Mouse (Mus musculus) splenic B cell, adult 2 months (primary cell): ENCODE measurements at regions not wholly inside any gene's neighbourhood (a gene's known extent, or its start where the extent isn't known, plus 50 kb on each side); places are given as distances from the start of the nearest gene placed in this dataset.

Experiments used
- DNase-seq: peaks from one replicate; pipeline ENCODE4 v3.0.0-alpha.2; 2011; ENCODE audit warnings: low read depth, low spot score
- H3K27me3 ChIP-seq: 2 replicates; pipeline ENCODE4 v1.6.1; 2012; ENCODE audit warnings: mild to moderate bottlenecking, low read length, moderate library complexity, mixed read lengths; ENCODE audit not compliant: control insufficient read depth, poor library complexity, insufficient read depth, severe bottlenecking
- H3K36me3 ChIP-seq: 2 replicates; pipeline ENCODE4 v1.6.1; 2012; ENCODE audit warnings: mild to moderate bottlenecking, low read length, moderate library complexity, mixed read lengths; ENCODE audit not compliant: control insufficient read depth, poor library complexity, insufficient read depth, severe bottlenecking

DNA sequence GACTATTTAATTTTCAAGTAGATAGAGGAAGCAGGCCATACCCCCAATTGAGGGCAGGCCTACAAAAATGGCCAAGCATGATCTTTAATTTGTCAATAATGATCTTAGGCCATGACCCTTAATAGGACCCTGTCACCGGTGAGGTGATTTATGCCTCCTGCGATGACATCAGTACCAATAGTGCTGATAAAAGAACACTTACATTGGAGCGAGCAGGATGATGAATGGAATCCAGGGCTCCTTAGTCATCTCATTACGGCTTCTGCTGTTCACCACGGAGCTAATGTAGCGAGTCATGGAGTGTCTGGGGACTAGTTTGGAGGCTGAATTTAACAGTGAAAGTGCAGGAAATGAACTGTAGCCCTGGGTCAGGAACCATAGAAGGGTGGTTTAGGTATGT lies 308.6 kb downstream of the En1 start:
- Histone ChIP-seq H3K27me3 (no peaks in the 10 kb centered on the region), H3K36me3 (no peaks in the 10 kb centered on the region)
- no peak for DNase-seq

DNA sequence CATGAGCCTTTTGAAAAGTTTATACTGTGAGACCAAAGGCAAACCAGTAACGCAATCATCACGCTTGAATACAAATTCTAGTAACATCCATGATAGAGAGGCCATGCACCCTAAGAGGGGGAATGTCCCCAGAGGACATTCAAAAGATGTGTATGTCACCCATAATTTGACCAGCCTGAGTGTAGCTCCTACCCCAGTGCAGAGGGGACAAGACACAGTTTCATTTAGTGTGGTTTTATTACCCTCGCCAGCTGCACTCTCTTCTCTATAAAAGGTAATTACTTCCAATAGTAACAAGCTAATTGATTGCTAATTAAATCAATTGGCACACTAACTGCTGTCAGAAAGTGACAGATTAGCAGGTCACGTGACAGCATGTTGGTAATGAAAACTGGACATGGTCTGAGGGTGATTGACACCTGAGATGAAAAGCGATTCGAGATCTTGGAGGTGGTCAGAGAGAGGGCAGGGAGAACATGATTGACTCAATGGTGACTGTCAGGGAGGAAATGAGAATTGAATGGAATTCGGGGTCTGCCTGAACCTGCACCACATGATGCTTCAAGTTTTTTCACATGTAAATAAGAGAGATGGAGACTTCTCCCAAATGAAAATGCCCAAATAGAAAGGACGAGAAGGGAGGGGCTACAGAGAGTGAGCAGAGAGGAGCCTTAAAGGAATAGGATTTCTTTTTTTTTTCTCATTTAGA lies 309.9 kb downstream of the En1 start:
- Histone ChIP-seq H3K36me3 (no peaks in the 10 kb centered on the region), H3K27me3 (no peaks in the 10 kb centered on the region)
- no peak for DNase-seq

DNA sequence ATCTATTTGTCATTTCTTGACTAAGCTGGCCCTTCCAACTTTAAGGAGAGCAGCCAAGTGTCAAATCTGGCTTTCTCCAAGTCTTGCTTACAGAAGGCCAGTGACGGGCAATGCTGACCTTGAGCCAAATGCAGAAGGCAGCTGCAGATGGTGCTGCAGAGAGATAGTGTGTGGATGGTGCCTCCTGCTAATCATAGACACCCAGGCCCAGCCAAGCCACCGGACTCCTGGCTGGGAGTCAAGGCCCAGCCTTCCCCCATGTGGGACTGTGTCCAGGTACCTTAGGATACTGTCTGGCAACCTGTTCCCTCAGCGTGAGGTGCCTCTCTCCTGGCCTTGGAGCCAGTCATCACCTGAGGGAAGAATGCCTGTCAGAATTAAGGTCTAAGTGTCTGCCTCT lies 319.3 kb downstream of the En1 start:
- DNase-seq = no peak
- Histone ChIP-seq H3K36me3 (no peaks in the 10 kb centered on the region), H3K27me3 (no peaks in the 10 kb centered on the region)

DNA sequence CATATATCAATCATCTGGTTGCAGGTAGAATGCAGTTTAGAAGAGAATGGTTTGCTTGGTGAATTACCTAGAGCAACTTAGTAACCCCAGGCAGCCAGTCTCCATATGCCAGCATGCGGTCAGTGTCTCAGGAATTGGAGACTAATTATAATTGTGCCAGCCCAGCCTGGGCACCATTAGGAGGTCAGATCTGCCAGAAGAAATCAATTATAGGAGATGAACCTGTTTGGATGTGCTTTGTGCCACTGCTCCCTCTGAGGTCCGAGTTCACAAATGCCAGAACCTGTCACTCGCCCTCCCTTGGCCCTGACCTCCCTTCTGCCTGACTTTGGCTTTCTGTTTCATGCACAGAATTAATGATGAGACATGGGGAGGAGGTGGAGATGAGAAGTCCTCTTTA lies 323.1 kb downstream of the En1 start:
- H3K27me3 ChIP-seq = no peaks in the 10 kb centered on the region
- DNase-seq = no peak
- H3K36me3 ChIP-seq = no peaks in the 10 kb centered on the region

DNA sequence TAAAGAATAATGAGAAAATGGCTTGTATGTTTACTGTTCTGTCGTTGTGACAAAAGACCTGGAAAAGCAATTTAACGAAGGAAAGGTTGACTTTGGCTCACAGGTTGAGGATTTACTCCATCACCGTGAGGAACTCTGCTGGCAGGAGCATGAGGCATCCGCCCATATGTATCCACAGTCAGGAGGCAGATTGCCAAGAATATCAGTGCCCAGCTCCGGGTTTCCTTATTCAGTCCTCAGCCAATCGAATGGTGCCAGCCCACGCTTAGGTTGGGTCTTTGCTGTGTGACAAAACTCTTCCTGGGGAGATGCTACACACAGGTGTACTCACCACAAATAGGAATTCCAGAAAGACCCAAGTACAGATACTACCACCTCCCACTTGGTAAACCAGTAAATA lies 327.9 kb downstream of the En1 start:
- no peak for DNase-seq
- Histone ChIP-seq H3K27me3 (no peaks in the 10 kb centered on the region), H3K36me3 (no peaks in the 10 kb centered on the region)

DNA sequence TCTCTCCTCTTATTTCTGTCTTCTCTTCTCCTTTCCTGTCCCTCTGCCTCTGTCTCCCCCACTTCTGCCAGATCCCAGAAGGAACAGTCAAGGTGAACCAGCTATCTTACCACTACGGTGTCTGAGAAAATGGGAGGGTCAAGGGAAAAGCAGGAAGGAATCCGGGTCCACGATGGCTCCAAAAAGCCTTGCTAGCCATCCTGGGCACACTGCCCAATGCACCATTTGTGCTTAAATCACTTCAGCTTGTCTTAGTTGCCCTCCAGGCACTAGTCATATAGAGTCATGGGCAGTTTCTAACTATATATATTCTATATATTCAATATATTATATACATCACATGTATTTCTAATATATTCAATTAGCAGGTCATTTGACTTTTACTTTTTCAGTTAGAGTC lies 333.1 kb downstream of the En1 start:
- Histone ChIP-seq H3K27me3 (no peaks in the 10 kb centered on the region), H3K36me3 (no peaks in the 10 kb centered on the region)
- DNase-seq = no peak

DNA sequence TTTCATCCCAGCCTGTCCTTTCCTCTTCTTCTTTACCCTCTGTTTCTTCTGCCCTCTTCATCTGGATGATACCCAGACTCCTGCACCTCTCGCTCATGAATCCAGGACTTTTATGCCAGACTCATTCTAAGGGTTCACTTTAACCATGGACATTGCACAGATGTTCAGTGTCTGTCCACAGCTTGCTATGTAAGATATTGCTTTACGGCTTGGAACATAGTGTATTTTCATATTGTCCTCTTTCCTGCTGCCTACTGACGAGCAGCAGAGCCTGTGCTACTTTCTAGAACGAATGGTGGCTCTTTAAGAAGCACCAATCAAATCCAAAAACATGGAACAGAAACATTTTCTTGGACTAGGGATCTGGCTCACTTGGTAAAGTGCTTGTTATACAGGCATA lies 341.5 kb downstream of the En1 start:
- Histone ChIP-seq H3K27me3 (no peaks in the 10 kb centered on the region), H3K36me3 (no peaks in the 10 kb centered on the region)
- no peak for DNase-seq

DNA sequence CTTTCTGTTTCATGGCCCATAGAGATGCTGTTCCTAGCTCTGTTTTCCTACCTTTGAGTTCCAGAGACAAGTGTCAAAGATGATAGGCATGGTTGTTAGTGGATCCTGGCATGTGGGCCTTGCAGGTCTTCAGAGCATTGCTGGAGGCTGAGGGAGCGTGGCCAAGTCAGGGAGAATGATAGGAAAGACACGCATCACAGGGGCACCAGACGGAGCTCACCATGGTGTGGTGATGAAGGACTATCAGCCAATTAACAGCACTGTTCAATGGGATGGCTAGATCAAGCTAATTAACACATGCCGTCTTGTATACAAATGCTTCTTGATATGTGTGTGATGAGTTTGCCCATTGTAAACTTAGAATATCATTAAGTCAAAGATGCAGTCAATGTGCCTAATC lies 344.1 kb downstream of the En1 start:
- H3K36me3 ChIP-seq = no peaks in the 10 kb centered on the region
- DNase-seq = no peak
- H3K27me3 ChIP-seq = no peaks in the 10 kb centered on the region

DNA sequence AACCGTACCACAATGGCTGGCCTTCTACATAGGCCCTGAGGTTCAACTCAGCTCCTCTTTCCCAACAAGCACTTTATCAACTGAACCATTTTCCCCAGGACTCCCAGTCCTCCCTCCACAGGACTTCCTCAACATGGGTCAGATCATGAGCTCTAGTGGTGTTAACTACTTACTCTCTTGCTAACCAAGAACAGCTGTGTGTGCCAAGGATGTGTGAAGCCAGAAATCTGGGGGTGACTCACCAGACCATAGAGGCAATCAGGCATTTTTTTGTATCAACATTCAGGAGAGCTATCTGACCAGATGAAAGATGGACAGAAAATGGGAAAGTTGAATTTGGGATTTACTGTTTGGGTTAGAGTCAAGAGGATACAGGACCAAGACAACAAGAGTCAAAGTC lies 359.0 kb downstream of the En1 start:
- no peak for DNase-seq
- no peaks in the 10 kb centered on the region for H3K27me3 ChIP-seq
- H3K36me3 ChIP-seq = no peaks in the 10 kb centered on the region

DNA sequence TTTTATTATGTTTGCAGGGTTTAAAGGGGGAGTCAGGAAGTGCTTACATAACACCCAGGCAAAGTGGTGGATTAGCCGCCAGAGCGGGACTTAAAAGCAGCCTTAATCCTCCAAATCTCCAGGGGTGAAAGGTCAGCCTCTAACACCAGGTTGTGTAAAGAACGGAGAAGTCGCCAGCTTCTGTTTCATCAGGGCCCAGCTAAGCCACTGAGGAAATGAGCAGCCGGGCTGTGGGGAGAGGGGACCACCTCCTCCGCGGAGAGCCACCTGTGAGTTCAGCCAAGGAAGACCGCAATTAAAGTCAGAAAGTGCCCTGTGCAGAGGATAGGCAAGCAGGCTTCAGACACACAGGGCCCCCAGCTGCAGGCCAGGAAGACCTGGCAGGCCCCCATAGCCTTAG lies 359.8 kb downstream of the En1 start:
- no peaks in the 10 kb centered on the region for H3K27me3 ChIP-seq
- no peaks in the 10 kb centered on the region for H3K36me3 ChIP-seq
- DNase-seq = no peak

DNA sequence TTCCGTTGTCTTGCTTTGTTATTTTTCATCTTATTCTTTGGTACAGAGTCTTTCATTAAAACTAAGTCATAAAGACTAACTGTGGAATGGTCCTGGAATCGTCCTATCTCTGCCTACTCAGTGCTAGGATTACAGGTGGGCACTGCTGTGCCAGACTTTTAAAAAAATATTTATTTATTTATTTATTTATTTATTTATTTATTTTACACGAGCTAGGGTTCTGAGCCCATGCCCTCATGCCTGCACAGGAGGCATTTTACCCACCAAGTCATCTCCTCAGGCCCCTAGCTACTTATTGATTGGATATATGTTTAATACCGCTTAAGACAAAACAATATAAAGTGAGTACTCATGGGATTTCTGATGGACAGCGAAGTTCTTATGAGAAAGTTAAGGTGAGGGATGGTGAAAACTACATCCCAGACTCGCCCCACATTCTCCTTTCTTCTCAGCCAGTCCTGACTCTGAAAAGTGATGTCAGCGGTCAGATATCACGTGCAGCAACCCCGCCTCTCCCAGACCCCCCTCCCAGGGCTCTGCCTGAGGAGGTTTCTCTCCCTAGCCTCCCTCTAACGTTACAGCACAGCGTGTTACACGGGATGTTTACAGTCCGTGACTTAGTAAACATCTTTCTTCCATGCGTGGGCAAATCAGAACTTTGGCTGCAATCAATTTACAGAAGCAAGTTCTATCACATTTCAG lies 361.4 kb downstream of the En1 start:
- H3K36me3 ChIP-seq = no peaks in the 10 kb centered on the region
- H3K27me3 ChIP-seq = no peaks in the 10 kb centered on the region
- no peak for DNase-seq

DNA sequence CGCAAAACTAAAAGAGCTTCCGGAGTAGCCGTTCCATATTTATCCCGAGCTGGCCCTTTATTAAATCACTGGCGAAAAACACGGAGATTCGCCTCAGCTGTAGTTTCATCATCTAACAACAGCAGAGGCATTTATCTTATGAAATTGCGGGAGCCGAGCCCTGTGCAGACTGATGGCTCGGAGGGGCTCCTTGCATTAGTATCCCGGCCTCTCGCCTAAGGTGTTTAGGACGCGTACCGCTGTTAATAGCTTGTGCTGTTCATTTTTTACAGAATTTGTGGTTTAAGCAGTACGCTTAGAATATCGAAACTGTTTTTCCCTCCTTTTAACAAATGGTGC lies 361.9 kb downstream of the En1 start:
- no peaks in the 10 kb centered on the region for H3K36me3 ChIP-seq
- DNase-seq = no peak
- H3K27me3 ChIP-seq = no peaks in the 10 kb centered on the region

DNA sequence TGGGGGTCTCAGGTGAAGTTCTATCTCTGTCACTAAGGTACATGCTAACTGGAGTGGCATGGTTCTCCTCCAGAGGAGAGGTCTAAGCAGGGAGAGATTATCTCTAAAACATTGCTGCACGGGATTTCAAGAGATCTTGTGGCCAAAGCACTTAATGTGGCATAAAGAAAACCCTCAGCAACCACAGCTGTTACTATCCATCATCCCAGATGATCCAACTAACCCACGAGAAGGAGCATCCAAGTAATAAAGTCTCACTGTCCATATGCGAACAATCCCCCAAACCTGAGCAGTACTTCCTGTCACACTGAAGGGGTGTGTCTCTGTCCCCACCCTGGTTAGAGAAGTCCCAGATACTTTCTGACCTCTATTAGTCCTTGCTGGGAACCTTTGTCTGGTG lies 363.9 kb downstream of the En1 start:
- no peaks in the 10 kb centered on the region for H3K36me3 ChIP-seq
- no peaks in the 10 kb centered on the region for H3K27me3 ChIP-seq
- DNase-seq = no peak

DNA sequence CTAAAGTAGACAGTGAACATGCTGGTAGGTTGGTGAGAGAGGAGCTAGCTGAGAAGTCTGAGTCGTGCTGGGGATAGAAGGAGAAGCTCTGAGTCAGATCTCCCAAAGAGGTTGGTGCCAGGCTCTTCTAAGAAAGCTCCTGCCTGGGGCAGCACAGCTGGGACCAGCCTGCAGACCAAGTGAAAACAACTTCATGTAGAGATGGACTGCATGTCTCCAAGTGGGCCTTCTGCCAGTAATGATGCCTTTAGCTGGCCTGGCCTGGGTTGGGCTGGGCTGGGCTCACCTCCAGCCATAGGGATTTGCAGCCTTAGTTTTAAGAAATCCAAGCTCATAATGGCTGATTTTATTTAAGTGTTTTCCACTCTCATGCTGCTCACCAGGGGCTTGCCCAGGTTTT lies 357.7 kb downstream of the Insig2 start:
- DNase-seq = no peak
- Histone ChIP-seq H3K27me3 (no peaks in the 10 kb centered on the region), H3K36me3 (no peaks in the 10 kb centered on the region)

DNA sequence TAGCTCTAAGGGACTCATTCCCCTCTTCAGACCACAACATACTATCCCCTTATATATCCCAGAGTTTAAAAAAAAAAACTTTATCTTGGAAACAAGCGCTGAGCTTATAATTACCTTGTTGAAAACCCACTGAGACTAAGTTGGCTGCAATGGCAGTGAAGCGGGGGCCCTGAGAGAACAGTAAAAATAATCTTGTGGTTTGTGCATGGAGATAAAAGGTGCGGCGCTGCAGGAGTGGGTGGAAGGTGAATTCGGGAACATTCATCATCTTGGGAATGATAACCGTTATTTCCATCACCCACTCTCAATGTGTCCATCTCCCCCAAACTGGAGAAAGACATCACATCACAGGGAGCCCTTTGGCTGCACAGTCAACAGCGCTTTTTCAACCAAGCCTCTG lies 327.9 kb downstream of the Insig2 start:
- H3K27me3 ChIP-seq = no peaks in the 10 kb centered on the region
- H3K36me3 ChIP-seq = no peaks in the 10 kb centered on the region
- DNase-seq = no peak

DNA sequence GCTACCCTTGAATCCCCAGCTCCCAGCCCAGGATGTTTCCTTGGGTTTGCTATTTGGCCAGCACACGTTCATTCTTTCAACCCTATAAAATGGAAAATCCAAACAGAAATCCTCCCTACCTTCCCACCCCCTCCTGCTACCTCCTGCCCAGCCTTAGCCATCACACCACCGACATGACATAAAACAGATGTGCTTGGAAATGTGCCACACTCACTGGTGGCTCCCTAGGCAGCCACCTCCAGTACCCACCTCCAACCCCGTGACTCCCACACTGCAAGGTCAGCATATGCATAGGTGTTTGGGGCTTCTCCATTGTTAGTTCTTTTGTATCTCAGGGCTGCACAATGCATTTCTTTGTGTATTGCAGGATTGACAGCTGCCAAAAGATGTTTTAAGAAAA lies 327.2 kb downstream of the Insig2 start:
- no peaks in the 10 kb centered on the region for H3K27me3 ChIP-seq
- no peak for DNase-seq
- H3K36me3 ChIP-seq = no peaks in the 10 kb centered on the region
